8 mouse cellular contexts compared by ENCODE assay signal in the genomic region with DNA sequence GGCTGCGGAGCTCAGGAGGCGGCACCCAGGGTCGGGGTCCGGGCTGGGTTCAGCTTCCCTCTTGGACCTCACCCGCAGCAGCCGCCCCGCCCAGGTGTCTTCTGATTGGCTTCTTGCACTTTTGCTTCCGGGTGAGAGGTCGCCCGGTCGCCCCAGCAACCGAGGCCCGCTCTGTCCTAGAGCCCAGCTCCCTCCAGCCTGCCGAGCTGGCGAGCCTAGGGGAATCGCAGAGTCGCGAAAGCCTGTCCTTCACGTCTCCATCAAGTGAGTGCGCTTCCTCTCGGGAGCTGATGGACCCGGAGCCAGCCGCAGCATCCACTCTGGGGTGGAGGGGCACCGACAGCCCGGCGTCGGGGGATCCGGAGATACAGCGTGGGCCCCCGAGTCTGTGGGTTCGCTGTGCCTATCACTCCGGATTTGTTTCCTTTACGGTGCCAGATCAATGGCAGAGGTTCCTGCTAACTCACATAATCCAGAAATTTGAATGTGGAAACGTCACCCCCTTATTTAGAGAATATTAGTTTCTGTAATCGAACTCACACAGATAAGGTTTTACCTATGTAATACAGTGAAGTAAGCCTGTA. TPM values are rescaled to one million over a fixed set of nuclear protein-coding genes. Genes with fewer than 3 reads are reported as not detected.
DNase-seq lines count a peak whose midpoint lies in the region; ATAC-seq and TF ChIP-seq lines count a peak whose summit lies in the region.

A gene (plus strand): TSS at position 130 of the 584 bp plus-strand sequence.
A gene (minus strand): TSS at position 403 of the 584 bp plus-strand sequence.

- no peak for TF ChIP-seq CTCF in MEL (IDR thresholded peaks at IDR 0.05 in 2 of 3, conservative IDR thresholded peaks at IDR 0.05 in 1 of 3; ENCODE audit: control insufficient read depth in 1 of 3, insufficient read depth in 1 of 3, low read depth in 2 of 3, low read length in 3 of 3, poor library complexity in 1 of 3, severe bottlenecking in 1 of 3)
- no peak for TF ChIP-seq CTCF in cerebellum, adult 2 months (IDR thresholded peaks at IDR 0.05; ENCODE audit: borderline replicate concordance, insufficient read depth, low read depth, low read length)
- no peak for TF ChIP-seq CTCF in lung, postnatal 0 days (IDR thresholded peaks at IDR 0.05)

- ATAC-seq in lung, postnatal 0 days: peak; percentile 100

- TF ChIP-seq POLR2A in MEL (IDR thresholded peaks at IDR 0.05; ENCODE audit: control insufficient read depth in 1 of 2, insufficient read depth in 1 of 2, low read depth in 1 of 2, low read length in 2 of 2, poor library complexity in 1 of 2): peak in 1 of 2 experiments; percentile 60; a peak in 1 of 4 replicates
- peak; percentile 55; the same call in 1 of the 2 replicates for TF ChIP-seq POLR2A in cerebellum, adult 2 months (IDR thresholded peaks at IDR 0.05; ENCODE audit: borderline replicate concordance, insufficient read depth, low read length)

- peaks cover 5 to 12% of the 10 kb centered on the region in 2 experiments for H3K4me1 ChIP-seq in MEL (ENCODE audit: control insufficient read depth in 1 of 2, insufficient read depth in 2 of 2, low read length in 2 of 2)
- no peaks in the 10 kb centered on the region; the same call in 1 of the 2 replicates for H3K4me1 ChIP-seq in cerebellum, adult 2 months (ENCODE audit: control insufficient read depth, insufficient read depth, low read length)
- peaks cover 11% of the 10 kb centered on the region for H3K4me1 ChIP-seq in hindbrain, embryonic 10.5 days (replicated peaks)
- H3K4me1 ChIP-seq in lung, postnatal 0 days (ENCODE audit: insufficient read depth, low read depth, low read length): no peaks in the 10 kb centered on the region

- H3K4me2 ChIP-seq in lung, postnatal 0 days (replicated peaks; ENCODE audit: low read depth, low read length): peak within 1 kb of the TSS; percentile 91

- H3K27me3 ChIP-seq in MEL (ENCODE audit: control insufficient read depth in 1 of 2, insufficient read depth in 2 of 2, low read length in 2 of 2): no peaks in the 10 kb centered on the region
- no peaks in the 10 kb centered on the region for H3K27me3 ChIP-seq in cerebellum, adult 2 months (ENCODE audit: control insufficient read depth, insufficient read depth, low read length)
- H3K27me3 ChIP-seq in hindbrain, embryonic 10.5 days (ENCODE audit: insufficient read depth, poor library complexity, severe bottlenecking): no peaks in the 10 kb centered on the region
- no peaks in the 10 kb centered on the region for H3K27me3 ChIP-seq in lung, postnatal 0 days (replicated peaks; ENCODE audit: insufficient read depth, low read length)

- H3K4me3 ChIP-seq in MEL (ENCODE audit: control insufficient read depth in 1 of 2, insufficient read depth in 1 of 2, low read depth in 2 of 2, low read length in 2 of 2): peak within 1 kb of the TSS; percentile 71 to 95
- H3K4me3 ChIP-seq in cerebellum, adult 2 months (replicated peaks; ENCODE audit: insufficient read depth, low read depth, low read length): peak within 1 kb of the TSS; percentile 79
- H3K4me3 ChIP-seq in hindbrain, embryonic 10.5 days: peak within 1 kb of the TSS; percentile 64
- H3K4me3 ChIP-seq in lung, postnatal 0 days (ENCODE audit: low read depth, low read length): peak within 1 kb of the TSS; percentile 91

- H3K9me3 ChIP-seq in MEL (replicated peaks; ENCODE audit: insufficient read depth, low read length): no peaks in the 10 kb centered on the region
- H3K9me3 ChIP-seq in hindbrain, embryonic 10.5 days: no peaks in the 10 kb centered on the region
- no peaks in the 10 kb centered on the region for H3K9me3 ChIP-seq in lung, postnatal 0 days (ENCODE audit: low read length)

- peaks cover 4% of the 10 kb centered on the region; the same call in 1 of the 2 replicates for H3K79me2 ChIP-seq in MEL (ENCODE audit: control insufficient read depth, insufficient read depth, low read length, poor library complexity)

- no peak for TF ChIP-seq RAD21 in MEL (IDR thresholded peaks at IDR 0.05; ENCODE audit: low read depth, low read length)

- peak within 1 kb of the TSS; percentile 77 for H3K9ac ChIP-seq in MEL (ENCODE audit: control insufficient read depth, low read depth, low read length, poor library complexity, severe bottlenecking)
- H3K9ac ChIP-seq in lung, postnatal 0 days (replicated peaks; ENCODE audit: low read depth): peak within 1 kb of the TSS; percentile 76

- H3K36me3 ChIP-seq in MEL (ENCODE audit: control insufficient read depth in 1 of 2, insufficient read depth in 2 of 2, low read length in 2 of 2): peaks cover 0 to 15% of the 10 kb centered on the region in 2 experiments; a peak in 2 of 4 replicates
- no peaks in the 10 kb centered on the region for H3K36me3 ChIP-seq in hindbrain, embryonic 10.5 days
- H3K36me3 ChIP-seq in lung, postnatal 0 days (ENCODE audit: insufficient read depth, low read length): no peaks in the 10 kb centered on the region

- TF ChIP-seq EP300 in MEL (IDR thresholded peaks at IDR 0.05; ENCODE audit: low read depth in 1 of 2, low read length in 2 of 2): no peak
- no peak for TF ChIP-seq EP300 in lung, postnatal 0 days (IDR thresholded peaks at IDR 0.05)

- peak; percentile 95 for DNase-seq in MEL (ENCODE audit: low read depth, low spot score)
- peak; percentile 97 to 98 for DNase-seq in cerebellum, adult 2 months
- peak; percentile 95 for DNase-seq in forelimb bud, embryonic 11.5 days (ENCODE audit: low read depth, low spot score)
- peak; percentile 98 for DNase-seq in hindbrain, embryonic 10.5 days (ENCODE audit: low spot score)
- DNase-seq in layer of hippocampus, adult 9-11 months: peak; percentile 96
- peak; percentile 97 for DNase-seq in lung, postnatal 0 days (ENCODE audit: low spot score)
- DNase-seq in ovary, postnatal 14 days (ENCODE audit: low spot score): peak; percentile 98
- DNase-seq in thymus, postnatal 14 days: peak; percentile 98

- WGBS in cerebellum, adult 2 months: under 1% methylated on average over 35 of the region's 35 CpGs
- WGBS in hindbrain, embryonic 10.5 days: under 1% methylated on average over 35 of the region's 35 CpGs
- WGBS in lung, postnatal 0 days: under 1% methylated on average over 31 of the region's 35 CpGs

- peak within 1 kb of the TSS; percentile 28 for H3K27ac ChIP-seq in MEL (ENCODE audit: control insufficient read depth, low read depth, low read length)
- peak within 1 kb of the TSS; percentile 44 for H3K27ac ChIP-seq in cerebellum, adult 2 months (ENCODE audit: insufficient read depth, low read length)
- peak within 1 kb of the TSS; percentile 94 for H3K27ac ChIP-seq in hindbrain, embryonic 10.5 days
- H3K27ac ChIP-seq in lung, postnatal 0 days (ENCODE audit: low read length): peak within 1 kb of the TSS; percentile 80

TF ChIP-seq in MEL, 35 proteins besides CTCF, POLR2A, EP300 and RAD21:
- TF ChIP-seq TCF12 (IDR thresholded peaks at IDR 0.05; ENCODE audit: low read depth, low read length) (peak; percentile 11; the same call in 1 of the 2 replicates), ZMIZ1 (IDR thresholded peaks at IDR 0.05; ENCODE audit: low read depth, low read length) (0 out of 2 replicates have a peak, but pooled peaks have one; percentile 23), SIN3A (IDR thresholded peaks at IDR 0.05; ENCODE audit: low read length) (peak; percentile 97), JUND (IDR thresholded peaks at IDR 0.05; ENCODE audit: low read depth, low read length) (no peak), NRF1 (IDR thresholded peaks at IDR 0.05; ENCODE audit: insufficient read depth, low read depth, low read length, poor library complexity, severe bottlenecking) (no peak), MAX (IDR thresholded peaks at IDR 0.05; ENCODE audit: low read length) (peak; percentile 21; the same call in 1 of the 2 replicates), HCFC1 (IDR thresholded peaks at IDR 0.05; ENCODE audit: low read depth, low read length) (peak; percentile 90), ELF1 (IDR thresholded peaks at IDR 0.05; ENCODE audit: low read depth, low read length) (peak; percentile 85), NELFE (IDR thresholded peaks at IDR 0.05; ENCODE audit: low read depth, low read length) (peak; percentile 56), POLR2AphosphoS5 (IDR thresholded peaks at IDR 0.05; ENCODE audit: borderline replicate concordance, low read depth, low read length) (no peak), KAT2A (conservative IDR thresholded peaks at IDR 0.05; ENCODE audit: low read depth, low read length) (peak; percentile 68; the same call in 1 of the 2 replicates), CHD2 (IDR thresholded peaks at IDR 0.05; ENCODE audit: low read length) (peak; percentile 84), MXI1 (IDR thresholded peaks at IDR 0.05; ENCODE audit: low read depth, low read length) (peak; percentile 85), GABPA (IDR thresholded peaks at IDR 0.05; ENCODE audit: low read depth, low read length) (no peak), ZKSCAN1 (IDR thresholded peaks at IDR 0.05; ENCODE audit: low read depth, low read length) (no peak)

RNA-seq across cellular contexts. Expression of the first gene that starts in this region (rescaled TPM):
- 7.4 and 9.0 TPM in 2 replicates for total RNA-seq in MEL (2012; rRNA removed)
- polyA plus RNA-seq in MEL (2012; ENCODE audit: insufficient read depth in 1 of 2, insufficient read length in 2 of 2, low read depth in 1 of 2, low replicate concordance in 2 of 2, missing spikeins in 1 of 2): 10 to 100 TPM in 1 of 2 experiments, not detected in 1; 18.1 TPM
- 30.1 and 34.1 TPM in 2 replicates for polyA plus RNA-seq in cerebellum, adult 2 months (2012; rRNA removed)
- polyA plus RNA-seq in hindbrain, embryonic 10.5 days (2016; fragmentation: Nextera tagmentation; extraction: Ambion mirVana): 28.0 and 34.5 TPM in 2 replicates
- polyA plus RNA-seq in lung, postnatal 0 days (2015; fragmentation: Nextera tagmentation; extraction: Ambion mirVana): 12.5 and 13.2 TPM in 2 replicates

RNA-seq across cellular contexts. Expression of the second gene that starts in this region (rescaled TPM):
- 3.4 and 4.1 TPM in 2 replicates for total RNA-seq in MEL (2012; rRNA removed)
- polyA plus RNA-seq in MEL (2012; ENCODE audit: insufficient read depth in 1 of 2, insufficient read length in 2 of 2, low read depth in 1 of 2, low replicate concordance in 2 of 2, missing spikeins in 1 of 2): 1 to 10 TPM in 1 of 2 experiments, not detected in 1; 6.8 TPM
- polyA plus RNA-seq in cerebellum, adult 2 months (2012; rRNA removed): 24.4 and 26.0 TPM in 2 replicates
- 17.0 and 20.3 TPM in 2 replicates for polyA plus RNA-seq in hindbrain, embryonic 10.5 days (2016; fragmentation: Nextera tagmentation; extraction: Ambion mirVana)
- polyA plus RNA-seq in lung, postnatal 0 days (2015; fragmentation: Nextera tagmentation; extraction: Ambion mirVana): 4.2 and 5.7 TPM in 2 replicates

Comparison
In these comparisons a context has a peak if more than half of its experiments do, and no peak if none do; other contexts are left out.
1. Peak in every context shown above with its lines: DNase-seq, ATAC-seq, H3K4me3 ChIP-seq and H3K27ac ChIP-seq.
2. H3K27ac ChIP-seq: peak in every context shown above with its lines; median percentile 94 in hindbrain, embryonic 10.5 days; 80 in lung, postnatal 0 days; 44 in cerebellum, adult 2 months; 28 in MEL.